Mouse (Mus musculus) embryonic facial prominence, embryonic 11.5 days (tissue): ENCODE results near the gene Galnt2. TPM values are rescaled to one million over a fixed set of nuclear protein-coding genes. Genes with fewer than 3 reads are reported as not detected.

Experiments used
- ATAC-seq: fragments of 200-750 bp; cut with Nextera tagmentation; replicated peaks from 2 replicates; pipeline ENCODE4 v1.8.0; 2017; ENCODE audit warnings: low read depth; ENCODE audit not compliant: insufficient number of reproducible peaks, low FRiP score, low TSS enrichment
- DNase-seq: peaks from one replicate; pipeline ENCODE4 v3.0.0-alpha.2; 2015; ENCODE audit warnings: low spot score
- H3K27ac ChIP-seq: fragments of 300-500 bp; sonication (generic); replicated peaks from 2 replicates; pipeline ENCODE4 v1.5.1; 2014; ENCODE audit warnings: mild to moderate bottlenecking, low read depth, low read length, control low read depth
- H3K27me3 ChIP-seq: fragments of 300-500 bp; sonication (generic); 2 replicates; pipeline ENCODE4 v1.6.1; 2014; ENCODE audit warnings: mild to moderate bottlenecking, low read length, moderate library complexity, mixed read lengths; ENCODE audit not compliant: control insufficient read depth, insufficient read depth
- H3K36me3 ChIP-seq: fragments of 300-500 bp; sonication (generic); replicated peaks from 2 replicates; pipeline ENCODE4 v1.6.1; 2014; ENCODE audit warnings: low read depth, mild to moderate bottlenecking, low read length, moderate library complexity, mixed read lengths; ENCODE audit not compliant: control insufficient read depth, insufficient read depth
- H3K4me1 ChIP-seq: fragments of 300-500 bp; sonication (generic); 2 replicates; pipeline ENCODE4 v1.6.1; 2014; ENCODE audit warnings: low read length, mixed read lengths; ENCODE audit not compliant: control insufficient read depth, insufficient read depth
- H3K4me2 ChIP-seq: fragments of 300-500 bp; sonication (generic); 2 replicates; pipeline ENCODE4 v1.6.1; 2014; ENCODE audit warnings: low read depth, mild to moderate bottlenecking, control low read depth, low read length, moderate library complexity
- H3K4me3 ChIP-seq: fragments of 300-500 bp; sonication (generic); 2 replicates; pipeline ENCODE4 v1.5.1; 2014; ENCODE audit warnings: low read depth, low read length, control low read depth
- H3K9ac ChIP-seq: fragments of 300-500 bp; sonication (generic); replicated peaks from 2 replicates; pipeline ENCODE4 v1.6.1; 2014; ENCODE audit warnings: mild to moderate bottlenecking, control low read depth, low read length
- H3K9me3 ChIP-seq: fragments of 300-500 bp; sonication (generic); replicated peaks from 2 replicates; pipeline ENCODE4 v1.6.1; 2016; ENCODE audit warnings: mild to moderate bottlenecking, low read length, inconsistent platforms, mixed read lengths; ENCODE audit not compliant: control insufficient read depth
- WGBS: fragments of 180-500 bp; shearing (Covaris S2); extraction: QIAGEN DNeasy Blood & Tissue Kit; methylation state at CpG from one replicate; pipeline ENCODE4 v1.1.7; 2014; 5-methylcytosine and 5-hydroxymethylcytosine counted together
- polyA plus RNA-seq: library from polyadenylated mRNA; unstranded; fragments of >200 nt; fragmentation: Nextera tagmentation; extraction: Ambion mirVana; gene quantifications from 2 replicates; pipeline ENCODE4 v1.2.1, GENCODE M21; 2014

Gene Galnt2
- polyA plus RNA-seq, 1 experiment from 2014 or later: 54.7 TPM

DNA sequence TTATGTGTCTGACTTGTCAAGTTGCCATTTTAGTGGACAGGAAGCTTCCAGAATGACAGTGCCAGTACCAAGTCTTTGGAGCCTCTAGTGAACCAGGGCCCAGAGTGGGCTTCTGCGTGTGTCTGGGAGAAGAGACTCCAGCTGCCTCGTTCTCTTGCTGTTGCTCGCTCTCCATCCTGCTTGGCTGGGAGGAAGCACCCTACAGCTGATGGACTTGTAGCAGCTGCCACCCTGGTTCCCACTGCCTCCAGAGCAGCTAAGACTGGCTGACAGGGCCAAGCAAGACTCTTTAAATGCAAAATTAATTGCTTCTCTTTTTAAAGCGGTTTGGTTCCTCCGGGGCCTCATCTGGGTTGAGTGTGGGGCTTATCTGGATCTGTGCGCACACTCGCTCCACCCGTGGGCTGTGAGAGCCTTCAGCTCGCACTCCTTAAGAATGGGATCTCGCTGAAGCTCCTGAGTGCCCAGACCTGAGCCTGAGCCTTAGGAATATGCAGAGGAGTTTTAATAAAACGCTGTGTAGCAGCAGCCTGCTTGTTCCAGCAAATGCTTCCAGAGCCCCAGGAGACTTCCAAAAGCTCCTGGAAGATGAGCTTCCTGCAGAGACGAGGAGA lies 90.1 kb downstream of the Galnt2 start:
- Histone ChIP-seq H3K9ac (no peak overlapping the region), H3K4me3 (no peak overlapping the region), H3K4me1 (no peaks in the 10 kb centered on the region), H3K27ac (no peak overlapping the region), H3K27me3 (no peaks in the 10 kb centered on the region), H3K36me3 (no peaks in the 10 kb centered on the region; the same call in 1 of the 2 replicates), H3K9me3 (no peaks in the 10 kb centered on the region), H3K4me2 (no peak overlapping the region)
- DNase-seq: no peak
- 73% methylated on average over 12 of the region's 12 CpGs for WGBS
- no peak for ATAC-seq

- 95% methylated on average over 14 of the region's 14 CpGs for WGBS
- Histone ChIP-seq H3K9me3 (no peaks in the 10 kb centered on the region), H3K4me2 (no peak overlapping the region), H3K9ac (no peak overlapping the region), H3K4me1 (no peaks in the 10 kb centered on the region), H3K36me3 (no peaks in the 10 kb centered on the region; the same call in 1 of the 2 replicates), H3K27ac (no peak overlapping the region), H3K4me3 (no peak overlapping the region), H3K27me3 (no peaks in the 10 kb centered on the region)
- ATAC-seq (no peak), DNase-seq (no peak)
These were observed 92.2 kb downstream of the Galnt2 start for GRCm38 (mm10) chr8:124323356-124323755.

DNA sequence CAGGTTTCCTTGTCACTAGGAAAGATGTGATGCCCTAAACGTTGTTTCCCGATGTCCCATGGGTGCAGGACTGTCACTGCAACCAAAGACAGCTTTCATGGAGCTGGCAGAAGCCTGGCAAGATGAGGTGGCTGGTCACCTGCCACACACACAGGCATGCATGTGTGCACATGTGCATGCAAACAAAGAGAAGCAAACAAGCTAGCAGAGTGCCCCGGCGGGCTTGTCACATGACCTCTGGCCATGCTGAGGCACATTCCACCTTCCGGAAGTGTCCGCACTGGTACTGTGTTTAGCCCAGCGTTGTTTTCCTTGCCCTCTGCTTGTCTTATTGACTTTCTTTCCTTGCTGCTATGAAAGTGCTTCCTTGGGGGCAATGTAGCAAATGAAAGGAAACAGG lies 97.1 kb downstream of the Galnt2 start:
- no peak overlapping the region for H3K4me3 ChIP-seq
- no peak overlapping the region for H3K27ac ChIP-seq
- no peak overlapping the region for H3K9ac ChIP-seq
- H3K4me1 ChIP-seq: no peaks in the 10 kb centered on the region
- WGBS: 71% methylated on average over 7 of the region's 7 CpGs
- DNase-seq (no peak), ATAC-seq (no peak)
- no peaks in the 10 kb centered on the region for H3K9me3 ChIP-seq
- H3K27me3 ChIP-seq: no peaks in the 10 kb centered on the region
- no peak overlapping the region for H3K4me2 ChIP-seq
- H3K36me3 ChIP-seq: no peaks in the 10 kb centered on the region; the same call in 1 of the 2 replicates

DNA sequence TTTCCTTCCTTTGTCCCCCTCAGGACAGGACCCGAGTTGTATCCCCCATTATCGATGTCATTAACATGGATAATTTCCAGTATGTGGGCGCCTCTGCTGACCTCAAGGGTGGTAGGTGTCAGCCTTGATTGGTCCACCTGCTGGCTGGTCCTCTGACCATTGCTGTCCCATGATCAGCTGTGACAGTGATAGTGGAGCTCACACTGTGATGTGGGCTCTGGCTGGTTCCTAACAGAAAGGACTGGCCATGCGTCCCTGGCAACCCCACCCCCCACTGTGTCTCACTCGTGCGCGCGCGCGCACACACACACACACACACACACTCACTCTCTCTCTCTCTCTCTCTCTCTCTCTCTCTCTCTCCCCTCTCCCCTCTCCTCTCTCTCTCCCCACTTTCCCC lies 98.5 kb downstream of the Galnt2 start:
- no peaks in the 10 kb centered on the region for H3K27me3 ChIP-seq
- H3K4me3 ChIP-seq: no peak overlapping the region
- H3K27ac ChIP-seq: no peak overlapping the region
- 45% methylated on average over 10 of the region's 10 CpGs for WGBS
- no peaks in the 10 kb centered on the region for H3K9me3 ChIP-seq
- no peak for ATAC-seq
- H3K4me1 ChIP-seq: no peaks in the 10 kb centered on the region
- no peaks in the 10 kb centered on the region; the same call in 1 of the 2 replicates for H3K36me3 ChIP-seq
- DNase-seq: no peak
- no peak overlapping the region for H3K4me2 ChIP-seq
- no peak overlapping the region for H3K9ac ChIP-seq

- Histone ChIP-seq H3K4me2 (no peak overlapping the region), H3K27ac (no peak overlapping the region), H3K9ac (no peak overlapping the region), H3K9me3 (no peaks in the 10 kb centered on the region), H3K36me3 (no peaks in the 10 kb centered on the region; the same call in 1 of the 2 replicates), H3K27me3 (no peaks in the 10 kb centered on the region), H3K4me3 (no peak overlapping the region), H3K4me1 (no peaks in the 10 kb centered on the region)
- WGBS: 71% methylated on average over 2 of the region's 3 CpGs
- DNase-seq: no peak
- no peak for ATAC-seq
These were observed 99.2 kb downstream of the Galnt2 start for GRCm38 (mm10) chr8:124330433-124330832.

DNA sequence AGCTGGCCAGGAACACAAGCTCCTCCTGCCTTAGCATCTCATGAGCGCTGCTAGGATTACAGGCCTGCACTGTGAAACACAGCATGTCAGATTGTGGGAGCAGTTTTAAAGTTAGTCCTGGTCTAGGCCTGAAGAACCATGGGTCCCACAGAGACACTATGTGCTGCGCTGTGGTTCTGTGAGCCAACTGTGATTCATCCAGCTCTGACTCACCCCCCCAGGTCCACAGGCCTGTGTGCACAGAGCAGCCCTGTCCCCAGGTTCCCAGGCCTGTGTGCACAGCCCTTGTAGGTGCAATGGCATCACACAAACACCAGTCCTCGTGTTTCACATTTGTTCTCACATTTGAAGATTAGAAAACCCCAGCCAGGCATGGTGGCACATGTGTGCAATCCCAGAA lies 99.9 kb downstream of the Galnt2 start:
- 83% methylated on average over 3 of the region's 3 CpGs for WGBS
- Histone ChIP-seq H3K27ac (no peak overlapping the region), H3K4me1 (no peaks in the 10 kb centered on the region), H3K9me3 (no peaks in the 10 kb centered on the region), H3K4me2 (no peak overlapping the region), H3K9ac (no peak overlapping the region), H3K27me3 (no peaks in the 10 kb centered on the region), H3K4me3 (no peak overlapping the region), H3K36me3 (no peaks in the 10 kb centered on the region)
- ATAC-seq (no peak), DNase-seq (no peak)

DNA sequence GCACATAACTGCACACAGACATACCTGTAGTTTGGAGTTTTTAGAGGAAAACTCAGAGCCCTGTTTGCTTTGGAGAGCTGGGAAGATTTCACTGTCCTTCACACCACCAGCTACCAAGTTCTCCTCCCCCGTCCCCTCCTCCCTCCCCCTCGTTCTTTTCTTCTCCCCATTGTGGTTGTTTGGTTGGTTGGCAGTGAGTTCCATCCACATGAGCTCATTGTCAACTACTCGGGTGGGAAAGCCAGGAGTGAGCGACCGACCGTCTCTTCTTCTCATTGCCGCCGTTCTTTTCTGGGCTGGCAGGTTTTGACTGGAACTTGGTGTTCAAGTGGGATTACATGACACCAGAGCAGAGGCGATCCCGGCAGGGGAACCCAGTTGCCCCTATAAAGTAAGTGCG lies 100.5 kb downstream of the Galnt2 start:
- no peak for ATAC-seq
- H3K9me3 ChIP-seq: no peaks in the 10 kb centered on the region
- no peak overlapping the region for H3K4me2 ChIP-seq
- WGBS: 78% methylated on average over 11 of the region's 11 CpGs
- H3K27me3 ChIP-seq: no peaks in the 10 kb centered on the region
- no peaks in the 10 kb centered on the region for H3K36me3 ChIP-seq
- H3K27ac ChIP-seq: no peak overlapping the region
- DNase-seq: no peak
- H3K9ac ChIP-seq: no peak overlapping the region
- H3K4me3 ChIP-seq: no peak overlapping the region
- no peaks in the 10 kb centered on the region for H3K4me1 ChIP-seq

- no peak for ATAC-seq
- no peaks in the 10 kb centered on the region for H3K4me1 ChIP-seq
- no peak overlapping the region for H3K4me2 ChIP-seq
- H3K27me3 ChIP-seq: no peaks in the 10 kb centered on the region
- no peaks in the 10 kb centered on the region for H3K9me3 ChIP-seq
- 94% methylated on average over 13 of the region's 13 CpGs for WGBS
- no peak overlapping the region for H3K27ac ChIP-seq
- H3K4me3 ChIP-seq: no peak overlapping the region
- no peak for DNase-seq
- no peaks in the 10 kb centered on the region; the same call in 1 of the 2 replicates for H3K36me3 ChIP-seq
- H3K9ac ChIP-seq: no peak overlapping the region
These were observed 105.1 kb downstream of the Galnt2 start for GRCm38 (mm10) chr8:124336302-124336701.
